Mouse (Mus musculus): Measurements from ENCODE around the gene Susd5.
A peak's percentile ranks its signal among the peaks of the same experiment; 100 is the strongest.

Gene Susd5

DNA sequence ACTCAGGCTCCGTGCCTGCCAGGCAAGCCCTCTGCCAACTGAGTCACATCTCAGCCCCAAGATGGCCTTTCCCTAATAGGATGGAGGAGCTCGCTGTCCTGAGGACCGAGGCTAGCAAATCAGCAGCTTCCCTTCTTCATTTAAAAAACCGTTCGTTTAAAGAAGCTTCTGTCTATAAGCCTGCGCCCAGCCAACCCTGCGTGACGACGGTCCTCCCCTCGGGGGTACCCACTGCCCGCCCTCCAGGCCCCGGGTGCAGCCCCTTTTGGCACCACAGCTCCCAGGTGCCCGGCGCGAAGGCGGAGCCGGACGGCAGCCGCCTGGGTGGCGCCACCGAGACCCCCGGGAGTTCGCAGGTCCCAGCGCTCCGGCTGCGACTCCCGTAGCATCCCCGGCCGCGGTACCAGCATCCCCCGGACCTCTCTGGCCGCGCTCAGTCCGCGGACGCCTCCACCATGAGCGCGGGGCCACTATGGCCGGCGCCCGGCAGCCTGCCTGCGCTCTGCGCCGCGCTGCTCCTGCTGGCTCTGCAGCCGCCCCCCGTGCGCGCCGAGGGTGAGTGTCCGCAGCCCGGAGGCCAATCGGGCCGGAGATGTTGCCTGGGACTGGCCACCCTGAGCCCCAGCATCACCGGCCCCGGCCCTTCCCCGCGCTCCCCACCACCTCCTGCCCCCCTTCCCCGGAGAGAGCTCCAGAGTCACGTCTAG is at the start of gene Susd5:
Susd5 (plus strand) TSS at position 51 of the 707 bp plus-strand sequence.
- peak; percentile 15 to 24 for DNase-seq (ENCODE audit: low spot score in 2 of 2)

DNA sequence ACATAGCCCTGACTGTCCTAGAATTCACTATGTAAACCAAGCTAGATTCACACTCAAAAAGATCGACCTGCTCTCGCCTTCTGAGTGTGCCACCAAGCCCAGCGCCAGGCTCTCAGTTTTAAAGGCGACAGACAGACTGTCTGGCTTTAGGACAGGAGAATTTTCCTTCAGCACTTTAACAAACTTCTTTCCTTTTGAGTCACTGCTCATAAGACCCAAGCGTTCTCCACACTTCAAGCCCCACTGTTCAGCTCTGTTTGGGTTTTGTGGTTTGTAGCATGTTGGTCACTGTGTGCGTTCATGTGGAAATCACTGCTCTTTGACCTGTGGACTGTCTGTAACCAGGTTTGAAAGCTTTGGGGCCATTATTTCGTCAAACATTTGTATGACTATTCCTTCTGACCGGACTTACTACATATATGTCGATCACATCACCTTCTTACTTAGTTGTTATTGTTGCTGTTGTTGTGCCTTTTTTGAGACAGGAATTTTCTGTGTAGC is 49.0 kb upstream of the Susd5 start:
- no peak for DNase-seq (ENCODE audit: low spot score in 2 of 2)

DNA sequence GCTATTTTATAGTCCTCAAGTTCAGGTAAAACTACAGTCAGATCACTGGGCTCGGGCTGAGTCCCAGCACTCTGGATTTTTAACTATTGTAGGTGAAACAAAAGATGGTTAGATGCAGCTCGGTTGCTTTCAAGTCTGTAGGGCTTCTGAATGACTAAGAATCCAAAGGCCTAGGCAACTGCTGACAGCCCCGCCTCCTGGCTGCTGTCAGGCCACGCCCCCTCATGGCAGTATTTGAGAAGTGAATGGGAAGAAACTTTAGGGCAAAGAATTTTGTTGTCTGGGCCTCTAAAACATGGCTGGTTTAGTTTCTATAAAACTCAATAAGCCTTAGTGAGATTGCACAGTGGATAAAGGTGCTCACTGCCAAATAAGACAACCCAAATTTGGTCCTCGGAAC is 47.4 kb upstream of the Susd5 start:
- DNase-seq (ENCODE audit: low spot score in 2 of 2) = no peak

DNA sequence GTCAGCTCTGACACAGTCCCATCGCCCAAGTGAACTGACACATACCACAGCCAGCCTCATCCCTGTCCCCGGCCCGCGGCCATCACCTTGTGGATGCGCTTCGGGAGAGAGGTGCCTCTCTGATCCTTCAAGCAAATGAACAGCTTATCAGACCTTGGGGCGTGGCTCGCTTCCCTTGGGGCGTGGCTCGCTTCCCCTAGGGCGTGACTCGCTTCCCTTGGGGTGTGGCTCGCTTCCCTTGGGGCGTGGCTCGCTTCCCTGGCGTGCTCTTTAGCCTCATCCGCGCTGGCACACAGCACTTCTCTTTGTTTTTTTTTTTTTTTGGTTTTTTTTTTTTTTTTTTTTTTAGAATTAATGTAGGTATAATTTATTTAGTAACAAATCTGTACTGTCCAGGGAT is 45.7 kb upstream of the Susd5 start:
- no peak for DNase-seq (ENCODE audit: low spot score in 2 of 2)

DNA sequence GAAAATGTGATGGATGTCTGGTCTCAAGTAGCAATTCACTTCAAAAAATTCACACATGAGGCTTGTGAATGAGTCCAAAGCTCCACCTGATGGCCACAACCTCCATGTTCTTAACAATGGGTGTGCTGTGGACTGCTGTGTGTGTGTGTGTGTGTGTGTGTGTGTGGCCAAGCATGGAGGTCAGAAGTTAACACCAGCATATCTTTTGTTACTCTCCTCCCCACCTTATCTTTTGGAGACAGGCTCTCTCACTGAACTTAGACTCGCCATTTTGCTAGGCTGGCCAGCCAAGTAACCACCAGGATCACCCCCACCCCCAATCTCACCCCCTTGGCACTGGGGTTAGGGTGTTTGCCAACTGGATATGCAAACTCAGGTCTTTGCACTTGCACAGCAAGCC is 42.9 kb upstream of the Susd5 start:
- DNase-seq (ENCODE audit: low spot score in 2 of 2) = no peak

DNA sequence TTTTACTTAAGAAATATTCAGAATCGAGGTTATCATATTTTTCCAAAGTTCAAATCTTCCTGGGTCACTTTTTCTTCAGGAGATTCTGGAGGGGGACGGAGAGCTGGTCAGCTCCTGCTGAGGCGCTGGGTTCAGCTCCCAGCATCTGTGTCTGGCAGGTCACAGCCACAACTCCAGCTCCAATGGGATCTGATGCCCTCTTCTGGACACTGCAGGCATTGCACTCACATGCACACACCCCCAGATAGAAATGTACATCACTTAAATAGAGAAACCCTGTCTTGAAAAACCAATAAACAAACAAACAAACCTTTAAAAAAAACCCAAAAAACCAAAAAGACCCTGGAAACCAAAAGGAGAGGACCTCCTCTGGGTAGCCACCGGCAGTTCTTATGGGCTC is 41.2 kb upstream of the Susd5 start:
- DNase-seq (ENCODE audit: low spot score in 2 of 2) = no peak

DNA sequence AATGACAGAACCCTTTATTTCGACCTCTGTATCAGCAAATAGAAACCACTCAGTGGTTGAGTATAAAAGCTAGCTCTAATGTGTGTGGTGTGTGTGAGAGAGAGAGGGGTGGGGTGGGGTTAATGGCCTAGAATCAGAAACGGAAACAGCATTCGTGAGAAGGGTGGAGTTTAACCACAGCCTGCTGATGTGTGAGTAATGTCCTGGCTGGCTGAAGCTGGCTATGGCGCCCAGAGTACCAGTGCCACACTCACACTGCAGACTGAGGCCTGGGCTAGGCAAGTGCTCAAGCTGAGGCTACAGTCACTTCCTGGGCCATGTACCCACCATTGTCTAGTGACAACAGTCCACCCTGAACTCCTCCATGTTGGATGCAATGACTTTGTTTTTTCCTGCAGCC is 40.5 kb upstream of the Susd5 start:
- DNase-seq (ENCODE audit: low spot score in 2 of 2) = no peak

DNA sequence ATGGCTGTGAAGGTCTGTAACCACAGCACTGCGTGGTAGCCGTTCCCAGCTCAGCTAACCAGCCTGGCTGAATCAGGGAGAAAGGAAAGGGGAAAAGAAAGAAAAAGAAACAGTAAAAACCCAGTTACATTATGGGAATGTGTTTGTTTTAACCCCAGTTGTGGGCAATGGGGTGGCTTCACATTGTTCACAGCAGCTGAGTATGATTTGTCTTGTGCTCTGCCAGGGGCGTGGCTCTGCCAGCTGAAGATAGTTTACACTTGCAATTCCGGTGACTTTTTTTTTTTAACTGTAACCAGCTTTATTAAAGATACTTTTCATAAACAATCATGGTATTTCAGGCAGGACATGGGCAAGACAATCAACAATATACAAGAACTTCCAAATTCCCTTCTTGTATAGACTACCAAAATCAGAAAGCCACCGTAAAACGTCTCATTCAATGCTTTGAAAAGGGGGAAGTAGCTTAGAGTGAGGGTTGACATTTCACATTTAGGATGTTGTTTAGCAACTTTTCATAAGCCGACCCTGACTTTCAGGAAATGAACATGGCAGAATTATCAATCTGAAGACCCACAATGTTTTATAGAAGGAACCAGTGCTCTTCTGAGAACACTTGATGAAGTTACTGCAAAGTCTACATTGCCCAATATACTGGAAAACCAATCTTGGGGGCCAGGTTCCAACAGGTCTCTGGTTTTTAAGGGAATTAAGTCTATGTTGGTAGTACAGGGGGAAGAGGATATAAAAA is 37.8 kb upstream of the Susd5 start:
- no peak for DNase-seq (ENCODE audit: low spot score in 2 of 2)

DNA sequence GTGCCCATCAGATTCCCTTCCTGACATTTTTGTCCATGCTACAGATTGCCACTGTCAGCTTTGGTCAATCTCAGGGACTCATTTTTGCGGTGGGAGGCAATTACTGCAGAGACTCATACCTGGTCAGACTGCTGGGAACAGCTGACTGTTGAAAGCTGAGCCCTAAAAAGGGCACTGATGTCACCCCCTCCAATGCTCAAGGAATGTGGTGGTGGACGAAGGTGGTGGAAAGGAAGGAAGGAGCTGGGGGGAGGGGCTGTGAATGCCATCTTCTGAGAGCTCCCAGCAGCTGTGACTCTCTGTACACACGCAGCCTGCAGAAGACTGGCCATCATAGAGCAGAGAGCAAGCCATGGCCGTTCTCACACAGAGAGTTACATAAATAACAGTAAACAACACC is 34.8 kb upstream of the Susd5 start:
- no peak for DNase-seq (ENCODE audit: low spot score in 2 of 2)

DNA sequence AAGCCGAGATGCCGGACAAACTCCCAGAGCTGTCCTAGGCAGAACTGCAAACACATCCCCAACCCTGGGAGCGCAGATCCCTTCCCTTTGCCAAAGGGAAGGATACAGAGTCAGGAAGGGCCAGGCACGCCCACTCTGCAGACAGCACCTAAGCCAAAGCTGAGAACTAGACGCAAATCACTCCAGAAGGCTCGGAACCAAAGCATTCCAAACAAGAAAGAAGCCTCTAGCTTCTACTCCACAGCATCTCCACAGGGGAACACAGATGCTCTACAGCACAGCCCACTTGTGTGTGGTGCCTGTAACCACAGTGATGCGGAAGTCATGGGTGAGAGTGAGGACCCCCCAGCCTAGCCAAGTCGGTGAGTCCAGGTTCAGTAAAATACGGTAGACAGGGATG is 31.8 kb upstream of the Susd5 start:
- no peak for DNase-seq (ENCODE audit: low spot score in 2 of 2)

DNA sequence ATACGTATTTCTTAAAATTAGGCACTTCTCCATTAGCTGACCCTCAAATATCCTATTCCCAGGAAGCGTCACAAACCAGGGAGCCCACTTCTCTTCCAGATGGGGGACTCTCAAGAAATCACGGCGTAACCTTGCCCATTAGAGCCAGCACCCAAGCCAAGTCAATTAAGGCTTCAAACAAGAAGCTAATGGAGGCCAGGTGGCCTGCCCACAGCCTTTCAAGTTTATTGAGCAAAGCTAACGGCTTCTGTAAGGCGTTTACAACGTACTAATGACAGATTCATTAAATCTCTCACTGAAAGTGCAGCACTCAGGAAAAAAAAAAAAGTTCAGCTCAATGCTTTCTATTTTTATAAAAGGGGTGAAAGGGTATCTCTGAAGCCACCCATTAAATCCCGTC is 31.1 kb upstream of the Susd5 start:
- DNase-seq (ENCODE audit: low spot score in 2 of 2) = no peak

DNA sequence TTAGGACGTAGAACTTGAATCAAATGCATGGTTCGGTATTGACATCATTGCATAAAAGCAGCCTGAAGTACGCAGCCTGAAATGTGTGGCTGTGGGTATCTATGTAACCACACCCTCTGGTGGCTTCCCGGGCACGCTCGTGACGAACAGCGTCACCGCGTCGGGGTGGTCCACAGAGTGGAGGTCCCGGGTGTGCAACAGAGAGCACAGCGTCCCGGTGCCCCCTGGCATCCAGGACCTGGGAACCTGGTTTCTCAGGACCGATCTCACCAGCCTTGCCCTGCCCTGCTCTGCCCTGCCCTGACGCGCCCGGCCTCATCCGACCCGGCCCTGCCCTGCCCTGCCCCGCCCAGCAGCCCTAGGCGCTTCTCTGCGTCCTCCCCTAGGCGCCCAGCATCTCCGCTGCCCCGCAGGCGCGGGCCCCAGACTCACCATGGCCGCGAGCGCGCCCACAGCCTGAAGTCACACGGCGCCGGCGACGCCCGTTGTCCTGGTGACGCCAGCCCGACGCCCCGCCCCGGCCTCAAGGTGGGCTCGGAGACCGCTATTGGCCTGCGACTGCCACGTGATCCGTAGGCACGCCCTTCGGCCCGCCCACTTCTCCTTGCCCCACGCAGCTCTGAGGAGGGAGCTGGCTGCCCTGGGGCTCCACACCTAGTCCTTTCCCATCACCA is 30.5 kb upstream of the Susd5 start:
- peak; percentile 81 to 87 for DNase-seq (ENCODE audit: low spot score in 2 of 2)

DNA sequence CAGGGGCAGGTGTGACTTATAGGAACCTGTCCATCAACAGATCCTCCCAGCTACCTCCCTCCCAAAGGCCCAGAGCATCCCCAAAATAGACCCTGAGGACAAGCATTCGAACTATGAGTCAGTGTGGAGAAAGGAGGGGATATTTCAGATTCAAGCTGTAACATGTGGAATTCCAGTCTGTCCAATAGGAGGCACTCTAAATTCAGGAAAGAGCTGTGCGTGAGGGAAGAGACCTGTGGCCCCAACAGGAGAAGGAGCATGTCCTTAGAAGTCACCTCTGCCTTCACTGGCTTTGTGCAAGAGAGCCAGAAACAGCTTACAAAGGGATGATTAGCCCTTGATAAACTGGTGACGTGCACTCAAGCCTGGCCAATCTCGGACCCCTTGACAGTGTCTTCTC is 16.0 kb upstream of the Susd5 start:
- DNase-seq (ENCODE audit: low spot score in 2 of 2) = no peak

DNA sequence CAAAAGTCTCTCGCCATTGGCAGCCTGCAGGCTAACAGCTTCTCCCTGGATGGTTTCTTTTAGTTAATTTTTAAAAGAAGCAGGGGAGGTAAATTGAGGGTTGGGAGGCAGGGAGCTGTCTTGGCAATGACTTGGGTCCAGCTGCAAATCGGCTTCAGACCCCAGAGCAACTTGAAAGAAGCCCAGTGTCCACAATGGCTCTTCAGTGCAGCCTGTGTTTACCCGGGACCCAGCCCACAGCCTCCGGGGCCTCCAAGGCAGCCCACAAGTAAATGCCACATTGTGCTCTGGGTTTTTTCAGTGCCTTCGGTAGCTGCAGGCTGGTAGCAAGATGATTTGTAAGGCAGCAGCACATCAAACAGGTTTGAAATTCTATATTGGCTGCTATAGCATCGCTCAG is 14.4 kb upstream of the Susd5 start:
- DNase-seq (ENCODE audit: low spot score in 2 of 2) = no peak

DNA sequence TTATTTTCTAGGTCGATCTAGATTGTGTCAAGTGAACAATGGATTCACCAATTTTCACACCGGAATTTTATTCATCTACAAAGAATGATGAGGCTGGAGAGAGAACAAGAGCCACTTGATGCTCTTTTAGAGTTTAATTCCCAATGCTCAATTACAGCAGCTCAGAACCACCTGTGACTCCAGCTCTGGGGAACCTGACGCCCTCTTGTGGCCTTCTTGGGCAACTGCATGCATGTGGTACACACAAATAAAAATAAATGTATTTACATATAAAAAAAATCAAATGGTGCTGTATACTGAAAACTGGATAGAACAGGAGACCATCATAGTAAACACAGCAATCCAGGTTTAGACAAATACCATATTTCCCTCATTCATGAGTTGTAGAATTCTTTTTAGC is 12.5 kb upstream of the Susd5 start:
- DNase-seq (ENCODE audit: low spot score in 2 of 2) = no peak

DNA sequence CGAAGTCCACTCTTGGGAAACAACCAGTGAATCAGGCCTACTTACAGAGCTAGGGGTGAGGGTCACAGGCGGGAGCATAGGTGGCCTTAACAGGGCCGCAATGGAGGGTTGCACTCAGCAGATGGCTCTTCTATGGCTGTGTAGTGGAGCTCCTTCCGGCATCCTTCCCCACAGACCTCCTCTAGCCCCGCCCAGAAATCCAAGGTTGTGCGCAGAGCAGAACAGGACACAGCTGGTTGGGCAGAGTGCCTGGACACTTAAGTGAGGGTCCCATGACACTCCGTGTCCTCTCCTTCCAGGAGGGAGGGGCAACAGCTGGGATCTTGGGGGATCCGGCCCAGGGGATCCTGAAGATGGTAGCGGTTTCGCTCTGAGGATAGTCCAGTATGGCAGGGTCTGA is 10.9 kb upstream of the Susd5 start, which contains the start of gene Fbxl2:
Fbxl2 (minus strand) TSS at position 164 of the 400 bp plus-strand sequence.
- DNase-seq (ENCODE audit: low spot score in 2 of 2) = no peak

DNA sequence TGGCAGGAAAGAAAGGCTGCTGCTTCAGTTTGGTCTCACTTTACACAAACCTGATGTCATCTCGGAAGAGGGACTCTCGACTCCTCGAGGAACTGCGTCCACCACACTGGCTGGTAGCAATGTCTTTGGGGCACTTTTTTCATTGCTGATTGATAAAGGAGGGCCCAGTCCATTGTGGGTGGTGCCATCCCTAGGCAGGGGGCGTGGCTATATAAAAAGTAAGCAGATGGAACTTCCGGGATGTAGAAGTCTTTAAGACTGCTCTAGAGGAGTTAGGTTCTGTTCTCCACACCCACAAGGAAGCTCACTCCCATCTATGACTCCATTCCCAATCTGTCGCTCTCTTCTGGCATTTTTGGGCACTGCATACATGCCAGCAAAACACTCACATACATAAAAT is 10.3 kb upstream of the Susd5 start:
- no peak for DNase-seq (ENCODE audit: low spot score in 2 of 2)

DNA sequence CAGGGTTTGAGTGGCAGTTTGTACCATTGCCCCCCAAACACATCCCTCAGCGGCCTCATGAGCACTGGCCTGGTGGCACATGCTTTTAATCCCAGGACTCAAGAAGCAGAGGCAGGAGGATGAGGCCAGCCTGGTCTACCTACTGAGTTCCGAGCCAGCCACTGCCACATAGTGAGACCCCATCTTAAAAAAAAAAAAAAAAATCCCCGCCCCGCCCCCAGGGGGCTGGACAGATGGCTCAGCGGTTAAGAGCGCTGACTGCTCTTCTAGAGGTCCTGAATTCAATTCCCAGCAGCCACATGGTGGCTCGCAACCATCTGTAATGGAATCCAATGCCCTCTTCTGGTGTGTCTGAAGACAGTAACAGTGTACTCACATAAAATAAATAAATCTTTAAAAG is 6.8 kb upstream of the Susd5 start:
- DNase-seq (ENCODE audit: low spot score in 2 of 2) = no peak

DNA sequence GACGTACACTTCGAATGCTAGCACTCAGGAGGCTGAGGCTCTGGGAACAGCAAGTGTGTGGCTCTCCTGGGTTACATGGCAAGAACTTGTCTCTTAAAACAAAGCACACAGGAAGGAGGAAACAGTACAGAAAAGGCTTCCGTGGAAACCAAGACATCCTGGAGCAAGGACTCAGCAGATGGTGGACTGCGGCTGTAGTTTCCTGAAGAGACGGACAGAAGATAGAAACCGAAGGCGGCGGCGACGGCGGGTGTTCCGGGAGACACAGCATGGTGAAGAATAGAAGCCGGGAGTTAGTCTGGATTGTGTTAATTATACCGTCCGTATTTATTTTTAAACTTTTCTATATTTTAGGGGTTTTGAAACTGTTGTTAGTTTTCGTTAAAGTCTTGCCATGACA is 6.2 kb upstream of the Susd5 start:
- DNase-seq (ENCODE audit: low spot score in 2 of 2) = peak in 1 of 2 experiments; percentile 39

DNA sequence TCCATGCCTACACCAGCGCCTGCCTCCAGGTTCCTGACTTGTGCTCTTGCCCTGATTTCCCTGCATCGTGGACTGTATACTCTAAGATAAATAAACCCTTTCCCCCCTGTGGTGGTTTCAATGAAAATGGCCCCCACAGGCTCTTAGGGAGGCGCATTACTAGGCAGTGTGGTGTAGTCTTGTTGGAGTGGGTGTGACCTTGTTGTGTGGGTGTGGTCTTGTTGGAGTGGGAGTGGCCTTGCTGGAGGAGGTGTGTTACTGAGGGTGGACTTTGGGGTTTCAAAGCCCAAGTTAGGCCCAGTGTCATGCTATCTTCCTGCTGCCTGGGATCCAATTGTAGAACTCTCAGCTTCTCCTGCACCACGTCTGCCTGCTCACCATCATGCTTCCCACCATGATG is 4.9 kb upstream of the Susd5 start:
- no peak for DNase-seq (ENCODE audit: low spot score in 2 of 2)

DNA sequence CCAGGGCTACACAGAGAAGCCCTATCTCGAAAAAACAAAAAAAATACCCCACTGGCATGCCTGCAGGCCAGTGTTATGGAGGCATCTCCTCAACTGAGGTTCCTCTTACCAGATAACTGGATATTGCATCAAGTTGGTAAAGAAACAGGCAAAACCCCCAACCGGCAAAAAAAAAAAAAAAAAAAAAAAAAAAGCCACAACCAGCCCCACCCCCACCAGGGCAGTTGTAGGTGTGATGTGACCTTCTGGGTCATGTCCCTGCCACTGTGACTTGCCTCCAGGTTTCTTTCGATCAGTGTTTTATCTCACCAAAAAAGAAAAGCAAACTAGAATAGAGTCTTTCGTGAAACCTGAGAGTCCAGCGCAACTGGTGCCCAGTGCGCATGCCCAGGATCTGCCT is 4.1 kb upstream of the Susd5 start:
- no peak for DNase-seq (ENCODE audit: low spot score in 2 of 2)

DNA sequence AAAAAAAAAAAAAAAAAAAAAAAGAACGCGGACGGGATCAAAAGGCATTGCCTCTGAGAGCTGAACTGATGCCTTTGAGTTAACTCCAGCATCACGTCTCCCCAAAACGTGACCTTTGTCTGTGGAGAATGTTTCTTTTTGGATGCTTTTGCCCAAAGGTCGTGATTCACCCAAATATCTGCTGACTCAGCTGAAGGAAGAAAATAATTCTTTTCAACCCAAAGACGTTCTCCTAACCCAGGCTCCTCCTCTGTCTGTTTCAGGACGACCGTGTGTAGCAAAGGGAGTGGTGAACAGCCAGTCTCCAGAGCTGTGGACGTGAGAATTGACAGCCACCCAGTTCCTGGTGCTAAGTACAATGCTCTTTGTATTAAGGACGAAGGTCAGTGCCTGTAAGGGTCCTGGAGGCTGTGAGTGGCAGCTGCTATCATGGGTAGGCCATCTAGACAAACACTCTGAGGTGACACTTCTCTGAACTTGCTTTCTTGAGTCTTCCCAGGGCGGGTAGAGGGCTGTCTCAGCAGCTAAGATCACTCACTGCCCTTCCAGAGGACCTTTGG is 11.6 kb downstream of the Susd5 start:
- no peak for DNase-seq (ENCODE audit: low spot score in 2 of 2)
